Mouse (Mus musculus): ENCODE data around the gene St6galnac3.
A peak's percentile ranks its signal among the peaks of the same experiment; 100 is the strongest.
"Not testable (repeated sequence)": the region's sequence is repeated elsewhere in the genome, so short reads cannot be mapped to it uniquely, and the experiment has no call there.

Gene St6galnac3

DNA sequence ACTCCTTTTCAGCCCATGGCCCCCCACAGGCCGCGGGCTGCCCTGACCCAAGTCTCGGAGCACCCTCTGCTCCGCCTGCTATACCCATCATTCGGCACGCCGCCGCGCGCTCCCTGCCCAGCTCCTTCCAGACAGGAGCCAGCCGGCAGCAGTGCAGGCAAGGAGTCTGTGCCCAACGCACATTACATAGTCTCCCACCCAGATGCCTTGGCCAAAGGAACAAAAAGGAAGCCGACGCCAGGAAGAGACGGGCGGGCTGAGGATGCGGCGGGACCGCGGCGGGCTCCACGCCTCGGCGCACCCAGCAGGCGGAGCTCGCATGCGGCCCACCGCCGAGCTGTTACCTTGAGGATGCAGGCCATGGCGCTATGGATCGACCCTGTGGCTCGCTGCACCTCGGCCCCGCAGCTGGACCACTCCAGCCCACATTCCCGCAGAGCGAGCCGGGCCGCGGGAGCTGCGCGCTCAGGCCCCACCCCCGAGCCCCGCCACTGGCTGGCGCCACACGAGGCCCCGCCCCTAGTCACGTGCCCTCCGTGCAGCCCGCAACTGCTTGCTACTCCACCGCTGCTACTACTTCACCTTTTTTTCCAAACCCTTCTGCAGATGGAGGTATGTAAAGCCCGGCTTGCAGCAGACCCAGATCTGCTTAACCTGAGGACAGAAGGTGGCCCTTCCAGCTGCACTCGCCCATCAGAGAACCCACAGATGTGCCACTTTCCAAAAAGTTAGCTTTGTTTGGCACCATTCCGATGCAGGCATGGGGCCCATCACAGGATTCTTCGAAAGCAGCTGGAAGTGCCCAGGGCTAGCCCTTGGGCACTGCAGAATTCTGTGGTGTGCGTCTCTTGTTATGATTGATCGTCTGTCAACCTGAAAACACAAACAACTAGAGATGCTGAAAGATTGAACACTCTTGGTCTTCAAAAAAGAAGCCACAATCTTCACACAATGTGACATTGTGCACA is at the start of gene St6galnac3:
Gene St6galnac3 (minus strand): TSS at position 474 of the 968 bp plus-strand sequence.
- DNase-seq (ENCODE audit: low spot score in 2 of 2) = peak; percentile 78 to 79

- no peak for DNase-seq (ENCODE audit: low spot score in 2 of 2)
These were observed 49.6 kb upstream of the St6galnac3 start for GRCm38 (mm10) chr3:153774568-153774967.

- DNase-seq (ENCODE audit: low spot score in 2 of 2) = no peak
These were observed 46.5 kb upstream of the St6galnac3 start for GRCm38 (mm10) chr3:153771479-153771878.

DNA sequence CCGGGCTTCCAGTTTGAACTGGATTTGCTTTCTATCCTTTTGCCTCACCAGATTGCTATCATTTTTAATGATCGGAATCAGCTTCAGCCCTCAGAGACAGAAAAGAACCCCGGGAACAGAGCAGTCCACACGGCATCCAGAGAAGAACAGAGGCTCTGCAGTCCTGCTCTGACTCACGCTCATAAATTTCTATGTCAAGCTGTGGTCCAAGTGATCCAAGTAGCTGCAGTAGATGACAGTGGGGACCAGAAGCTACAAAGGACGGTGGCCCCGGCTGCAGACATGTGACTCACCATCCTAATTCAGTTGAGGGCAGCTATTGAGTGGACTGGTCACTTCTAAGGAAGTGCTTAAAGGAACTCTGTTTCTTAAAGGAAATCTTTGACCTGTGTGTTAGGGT is 45.6 kb upstream of the St6galnac3 start:
- DNase-seq (ENCODE audit: low spot score in 2 of 2) = no peak

- DNase-seq (ENCODE audit: low spot score in 2 of 2) = no peak
These were observed 44.2 kb upstream of the St6galnac3 start for GRCm38 (mm10) chr3:153769220-153769619.

DNA sequence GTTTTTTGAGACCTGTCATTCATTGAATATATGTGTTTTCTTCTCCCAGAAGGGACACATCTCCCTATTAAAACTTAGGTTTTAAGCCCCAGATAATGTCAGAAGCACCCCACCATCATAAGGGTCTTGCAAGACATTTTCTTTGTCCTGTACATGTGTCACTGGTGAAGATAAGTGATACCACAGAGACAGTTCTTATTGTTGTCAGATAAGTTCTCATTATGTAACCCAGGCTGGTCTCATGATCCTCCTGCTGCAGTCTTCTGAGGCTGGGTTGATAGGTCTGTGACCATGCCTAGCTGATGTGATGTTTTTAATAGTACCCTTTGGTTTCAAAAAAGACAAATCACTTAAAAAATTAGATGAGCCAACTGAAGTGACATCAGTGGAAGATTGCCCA is 40.2 kb upstream of the St6galnac3 start:
- DNase-seq (ENCODE audit: low spot score in 2 of 2) = no peak

GRCm38 (mm10) chr3:153764760-153765159 is 39.8 kb upstream of the St6galnac3 start:
- no peak for DNase-seq (ENCODE audit: low spot score in 2 of 2)

GRCm38 (mm10) chr3:153761171-153761570 is 36.2 kb upstream of the St6galnac3 start:
- DNase-seq (ENCODE audit: low spot score in 2 of 2) = no peak

GRCm38 (mm10) chr3:153759269-153759668 is 34.3 kb upstream of the St6galnac3 start:
- no peak for DNase-seq (ENCODE audit: low spot score in 2 of 2)

- DNase-seq (ENCODE audit: low spot score in 2 of 2) = no peak
These were observed 31.6 kb upstream of the St6galnac3 start for GRCm38 (mm10) chr3:153756500-153756996.

GRCm38 (mm10) chr3:153755785-153756326 is 30.9 kb upstream of the St6galnac3 start:
- not testable (repeated sequence) for DNase-seq (ENCODE audit: low spot score in 2 of 2)

DNA sequence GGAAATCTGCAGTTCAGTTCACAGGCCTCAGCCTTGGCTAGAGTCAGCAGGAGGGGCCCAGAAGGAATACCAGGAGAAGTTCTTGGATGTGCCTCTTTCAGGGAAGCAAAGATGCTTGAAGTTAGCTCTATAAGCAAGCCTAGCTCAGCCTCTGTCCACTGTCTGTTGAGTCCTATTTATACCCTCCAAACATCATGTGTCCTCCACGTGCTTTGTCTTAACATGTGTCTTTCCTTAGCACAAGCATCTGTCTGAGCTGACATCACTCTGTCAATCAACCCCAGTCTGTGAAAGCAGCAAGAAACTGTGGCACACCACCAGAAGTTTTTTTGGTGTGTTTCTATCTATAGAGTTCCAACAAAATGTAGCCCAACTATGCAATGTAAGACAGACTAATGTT is 26.5 kb upstream of the St6galnac3 start:
- no peak for DNase-seq (ENCODE audit: low spot score in 2 of 2)

DNA sequence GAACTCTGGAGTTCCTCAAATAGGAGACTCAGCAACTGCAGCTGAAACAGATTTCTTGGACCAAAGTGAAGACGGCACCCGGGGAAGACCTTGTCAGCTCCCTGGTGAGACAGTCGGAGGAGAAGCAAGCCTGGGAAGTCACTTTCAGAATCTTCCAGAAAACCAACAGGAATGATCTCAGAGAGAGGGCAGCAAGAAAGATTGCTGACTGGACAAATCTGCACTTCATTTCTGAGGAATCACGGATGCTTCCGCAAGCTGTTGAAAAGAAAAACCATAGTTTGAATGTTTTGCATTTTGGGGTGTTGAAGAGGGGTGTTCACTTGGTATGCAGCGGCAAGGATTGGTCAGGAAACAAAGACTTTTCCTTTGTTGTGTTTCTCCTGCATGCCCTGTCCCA is 24.4 kb upstream of the St6galnac3 start:
- DNase-seq (ENCODE audit: low spot score in 2 of 2) = no peak

DNA sequence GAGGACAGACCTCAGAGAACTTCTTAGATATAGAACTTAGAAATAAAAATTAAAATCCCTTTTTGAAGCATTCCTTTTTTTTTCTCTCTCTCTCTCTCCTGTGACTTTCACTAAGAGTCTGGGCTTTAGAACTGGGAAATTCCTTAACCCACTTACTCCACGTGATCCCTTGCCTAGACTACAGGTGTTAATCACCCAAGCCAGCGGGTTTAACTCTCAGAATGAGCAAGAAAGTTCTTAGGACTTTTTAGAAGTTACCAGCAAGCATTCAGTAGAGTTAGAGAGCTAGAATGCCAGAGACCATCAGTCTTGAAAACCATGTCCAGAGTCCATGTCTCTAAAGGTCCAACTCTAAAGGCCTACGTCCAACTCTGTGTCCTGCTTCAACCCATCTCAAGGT is 23.3 kb upstream of the St6galnac3 start:
- no peak for DNase-seq (ENCODE audit: low spot score in 2 of 2)

DNA sequence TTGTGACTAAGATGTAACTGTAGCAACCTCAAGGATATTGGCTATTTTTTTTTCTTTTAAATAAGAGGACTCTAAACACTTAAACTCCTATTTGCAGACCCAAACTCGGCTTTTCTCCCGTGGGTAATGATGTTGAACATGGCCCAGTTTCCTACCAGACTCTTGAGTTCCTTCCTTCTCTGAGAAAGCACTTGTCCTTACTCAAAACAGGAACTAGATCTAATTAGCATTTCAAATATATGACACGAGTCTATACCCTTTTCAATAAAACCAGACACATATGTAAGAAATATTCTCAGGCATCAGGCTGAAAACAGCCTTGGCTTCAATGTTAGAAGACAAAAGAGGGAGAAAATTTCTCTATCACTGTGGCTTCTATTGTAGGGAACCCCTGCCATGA is 20.1 kb upstream of the St6galnac3 start:
- no peak for DNase-seq (ENCODE audit: low spot score in 2 of 2)

- no peak for DNase-seq (ENCODE audit: low spot score in 2 of 2)
These were observed 19.5 kb upstream of the St6galnac3 start for GRCm38 (mm10) chr3:153744447-153744846.

- no peak for DNase-seq (ENCODE audit: low spot score in 2 of 2)
These were observed 16.8 kb upstream of the St6galnac3 start for GRCm38 (mm10) chr3:153741800-153742199.

- no peak for DNase-seq (ENCODE audit: low spot score in 2 of 2)
These were observed 14.4 kb upstream of the St6galnac3 start for GRCm38 (mm10) chr3:153739351-153739750.

- no peak for DNase-seq (ENCODE audit: low spot score in 2 of 2)
These were observed 13.4 kb upstream of the St6galnac3 start for GRCm38 (mm10) chr3:153738421-153738820.

- DNase-seq (ENCODE audit: low spot score in 2 of 2) = no peak
These were observed 11.8 kb upstream of the St6galnac3 start for GRCm38 (mm10) chr3:153736756-153737280.

DNA sequence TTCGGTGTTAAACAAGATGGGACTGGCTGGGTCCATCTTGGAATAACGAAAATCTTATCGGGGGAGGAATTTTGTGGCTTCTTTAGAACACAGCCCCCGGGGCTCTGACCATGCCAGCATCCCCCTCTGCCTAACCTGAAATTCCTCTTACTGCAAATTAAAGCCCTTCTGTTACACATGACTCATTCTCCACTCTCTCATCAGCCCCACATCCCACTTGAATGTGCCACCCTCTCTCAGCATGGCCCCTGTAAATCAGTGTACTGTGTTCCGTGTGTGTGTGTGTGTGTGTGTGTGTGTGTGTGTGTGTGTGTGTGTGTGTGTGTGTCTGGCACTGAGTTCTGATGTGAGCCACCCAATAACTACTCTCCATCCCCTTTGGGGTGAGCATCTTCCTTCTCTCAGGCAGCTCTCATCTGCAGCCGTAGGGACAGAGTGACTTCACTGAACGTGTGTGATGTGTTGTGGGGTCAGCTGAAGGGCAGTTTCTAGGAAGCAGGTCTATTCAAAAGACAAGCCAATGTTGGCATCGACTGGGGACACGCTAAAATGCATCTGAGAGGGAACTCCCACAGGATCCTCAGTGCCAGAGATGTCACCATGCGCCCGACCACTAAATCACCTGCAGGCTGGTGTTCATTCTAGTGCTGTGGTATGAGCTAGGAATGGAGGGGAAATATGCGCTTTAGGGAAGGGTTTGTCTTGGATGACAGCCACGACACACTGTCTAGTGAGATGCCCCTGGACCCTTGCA is 11.0 kb upstream of the St6galnac3 start:
- DNase-seq (ENCODE audit: low spot score in 2 of 2) = no peak

DNA sequence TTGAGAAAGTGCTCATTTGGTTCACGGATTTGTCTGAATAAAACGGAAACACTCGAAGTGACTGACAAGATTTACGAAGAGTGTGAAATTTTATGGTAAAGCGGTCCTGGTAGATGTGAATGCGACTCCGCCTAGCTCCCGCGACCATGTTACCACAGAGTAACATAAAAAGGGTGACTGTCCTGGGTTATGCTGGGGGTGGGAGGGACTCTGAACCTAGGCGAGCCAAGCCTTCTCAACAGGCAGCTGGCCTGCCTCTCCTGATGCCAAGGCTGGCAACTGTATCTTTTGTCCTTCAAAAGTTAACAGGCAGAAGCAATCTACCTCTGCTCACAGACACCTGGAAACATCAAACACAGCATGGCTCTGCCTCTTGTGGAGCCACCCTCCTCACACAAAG is 9.8 kb upstream of the St6galnac3 start:
- DNase-seq (ENCODE audit: low spot score in 2 of 2) = no peak
